Mouse (Mus musculus) heart, postnatal 0 days (tissue): ENCODE results near the gene Sds. TPM values are rescaled to one million over a fixed set of nuclear protein-coding genes. Genes with fewer than 3 reads are reported as not detected.

Source experiments
- ATAC-seq: fragments of 200-750 bp; cut with Nextera tagmentation; 2 replicates; pipeline ENCODE4 v1.8.0; 2017; ENCODE audit warnings: low read depth, moderate number of reproducible peaks, moderate library complexity; ENCODE audit not compliant: insufficient read depth
- DNase-seq: peaks from one replicate; pipeline ENCODE4 v3.0.0-alpha.2; 2016; ENCODE audit warnings: low spot score
- H3K27ac ChIP-seq: fragments of 300-500 bp; sonication (generic); 2 replicates; pipeline ENCODE4 v1.5.1; 2014; ENCODE audit warnings: low read depth, mild to moderate bottlenecking
- H3K27me3 ChIP-seq: fragments of 300-500 bp; sonication (generic); 2 replicates; pipeline ENCODE4 v1.6.1; 2014; ENCODE audit warnings: low read length, mixed read lengths; ENCODE audit not compliant: control insufficient read depth, insufficient read depth
- H3K36me3 ChIP-seq: fragments of 300-500 bp; sonication (generic); replicated peaks from 2 replicates; pipeline ENCODE4 v1.6.1; 2014; ENCODE audit warnings: low read length, mixed read lengths; ENCODE audit not compliant: control insufficient read depth, insufficient read depth
- H3K4me1 ChIP-seq: fragments of 300-500 bp; sonication (generic); 2 replicates; pipeline ENCODE4 v1.6.1; 2014; ENCODE audit warnings: antibody characterized with exemption; ENCODE audit not compliant: control insufficient read depth, insufficient read depth
- H3K4me2 ChIP-seq: fragments of 300-500 bp; sonication (generic); 2 replicates; pipeline ENCODE4 v1.6.1; 2014; ENCODE audit warnings: low read depth, mild to moderate bottlenecking, low read length, moderate library complexity
- H3K4me3 ChIP-seq: fragments of 300-500 bp; sonication (generic); 2 replicates; pipeline ENCODE4 v1.5.1; 2014; ENCODE audit warnings: low read depth, low read length
- H3K9ac ChIP-seq: fragments of 300-500 bp; sonication (generic); replicated peaks from 2 replicates; pipeline ENCODE4 v1.6.1; 2014; ENCODE audit warnings: low read depth, low read length, mixed read lengths
- H3K9me3 ChIP-seq: fragments of 300-500 bp; sonication (generic); replicated peaks from 2 replicates; pipeline ENCODE4 v1.6.1; 2016; ENCODE audit warnings: low read length; ENCODE audit not compliant: control insufficient read depth
- CTCF ChIP-seq: IDR thresholded peaks from 2 replicates; pipeline ENCODE4 v1.5.1; 2016; ENCODE audit warnings: antibody characterized with exemption, control low read depth, low read depth
- EP300 ChIP-seq: IDR thresholded peaks from 2 replicates; pipeline ENCODE4 v1.6.1; 2016; ENCODE audit warnings: antibody characterized with exemption, low read depth
- WGBS: fragments of 180-500 bp; shearing (Covaris S2); extraction: QIAGEN DNeasy Blood & Tissue Kit; methylation state at CpG from one replicate; pipeline ENCODE4 v1.1.7; 2014; 5-methylcytosine and 5-hydroxymethylcytosine counted together
- polyA plus RNA-seq: library from polyadenylated mRNA; unstranded; fragments of >200 nt; fragmentation: Nextera tagmentation; extraction: Ambion mirVana; gene quantifications from 2 replicates; pipeline ENCODE4 v1.2.1, GENCODE M21; 2015
- total RNA-seq: library from RNA; depleted of rRNA; stranded (reverse); fragments of >200 nt; gene quantifications from 2 replicates; pipeline ENCODE4 v1.2.3, GENCODE M21; 2014; ENCODE audit warnings: low replicate concordance; rRNA removed

The Sds gene
- total RNA-seq (not detected in 2 replicates), polyA plus RNA-seq (not detected in 2 replicates)

DNA sequence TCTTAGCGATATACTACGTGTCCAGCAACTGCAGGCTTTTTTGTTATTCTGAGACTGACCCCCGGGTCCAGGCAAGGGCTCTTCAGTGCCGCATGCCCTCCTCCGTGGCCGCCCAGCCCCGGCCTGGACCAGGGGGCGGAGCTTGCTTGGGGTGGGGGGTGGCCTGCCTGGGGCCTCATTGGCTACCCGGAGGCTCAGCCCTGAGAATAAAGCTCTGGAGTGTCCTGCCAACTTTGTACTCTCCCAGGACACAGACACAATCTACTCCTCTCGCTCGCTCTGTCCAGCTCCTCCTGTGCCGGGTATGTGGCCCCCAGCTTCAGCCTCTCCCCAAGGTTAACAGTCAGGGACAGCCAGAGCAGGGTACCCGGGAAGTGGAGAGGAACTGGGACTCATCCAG lies at the start of gene Sds:
Sds (plus strand) TSS at position 231 of the 400 bp plus-strand sequence.
- 0 out of 2 replicates have a peak, but pooled peaks cover 12% of the 10 kb centered on the region for H3K27me3 ChIP-seq
- no peaks in the 10 kb centered on the region for H3K4me1 ChIP-seq
- no peak for DNase-seq
- 7% methylated on average over 13 of the region's 13 CpGs for WGBS
- peak; percentile 40; the same call in 1 of the 2 replicates for ATAC-seq
- H3K9ac ChIP-seq: no peak within 1 kb of the TSS
- no peaks in the 10 kb centered on the region for H3K36me3 ChIP-seq
- TF ChIP-seq CTCF: no peak
- TF ChIP-seq EP300: no peak
- H3K27ac ChIP-seq: no peak within 1 kb of the TSS
- H3K4me2 ChIP-seq: no peak within 1 kb of the TSS
- H3K9me3 ChIP-seq: no peaks in the 10 kb centered on the region
- H3K4me3 ChIP-seq: no peak within 1 kb of the TSS

GRCm38 (mm10) chr5:120426572-120426971 lies 49.8 kb upstream of the Sds start:
- ATAC-seq (no peak), DNase-seq (no peak)
- Histone ChIP-seq H3K27me3 (peaks cover 91% of the 10 kb centered on the region), H3K4me2 (no peak overlapping the region), H3K4me1 (no peaks in the 10 kb centered on the region), H3K36me3 (no peaks in the 10 kb centered on the region), H3K27ac (no peak overlapping the region), H3K9me3 (no peaks in the 10 kb centered on the region), H3K9ac (no peak overlapping the region), H3K4me3 (no peak overlapping the region)
- WGBS: 0% methylated on average over 10 of the region's 10 CpGs
- TF ChIP-seq CTCF (no peak), EP300 (no peak)

GRCm38 (mm10) chr5:120427451-120427938 lies 48.8 kb upstream of the Sds start:
- H3K27me3 ChIP-seq: peaks cover 96% of the 10 kb centered on the region
- TF ChIP-seq EP300 (no peak), CTCF (no peak)
- no peak overlapping the region for H3K27ac ChIP-seq
- H3K4me2 ChIP-seq: no peak overlapping the region
- H3K9me3 ChIP-seq: no peaks in the 10 kb centered on the region
- ATAC-seq (no peak), DNase-seq (no peak)
- no peaks in the 10 kb centered on the region for H3K4me1 ChIP-seq
- no peak overlapping the region for H3K9ac ChIP-seq
- no peak overlapping the region for H3K4me3 ChIP-seq
- H3K36me3 ChIP-seq: no peaks in the 10 kb centered on the region
- WGBS: under 1% methylated on average over 33 of the region's 33 CpGs

DNA sequence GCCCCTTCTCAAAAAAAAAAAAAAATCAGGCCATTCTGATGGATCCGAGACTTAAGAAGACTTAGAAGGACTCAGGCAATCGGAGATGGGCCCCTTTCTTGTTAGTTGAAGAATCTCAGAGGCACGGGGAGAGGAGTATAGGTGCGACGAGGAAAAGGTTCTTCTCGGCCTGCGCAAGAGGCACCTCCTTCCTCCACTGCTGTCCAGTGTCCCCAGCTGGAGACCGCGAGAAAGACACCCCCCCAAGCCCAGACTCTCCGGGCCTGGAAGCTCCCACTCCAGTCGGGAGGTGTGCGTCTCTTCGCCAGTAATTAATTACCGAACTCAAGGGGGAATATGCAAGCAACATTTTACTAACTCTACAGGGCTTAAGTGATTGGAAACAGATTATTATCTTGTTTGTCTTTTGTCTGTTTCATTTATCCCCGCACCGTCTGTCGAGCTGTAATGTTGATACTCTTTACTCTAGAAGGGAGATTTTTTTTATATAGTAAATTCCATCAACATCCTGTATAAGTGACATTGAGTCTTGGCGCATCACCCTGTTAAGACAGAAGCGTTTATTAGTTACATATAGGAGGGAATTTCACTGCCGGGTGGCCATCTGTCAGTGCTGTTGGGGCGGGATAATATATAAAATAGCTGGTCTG lies 48.0 kb upstream of the Sds start:
- Histone ChIP-seq H3K9me3 (no peaks in the 10 kb centered on the region), H3K36me3 (no peaks in the 10 kb centered on the region), H3K9ac (no peak overlapping the region), H3K4me2 (no peak overlapping the region), H3K27ac (no peak overlapping the region), H3K27me3 (peaks cover 97% of the 10 kb centered on the region), H3K4me3 (no peak overlapping the region), H3K4me1 (no peaks in the 10 kb centered on the region)
- ATAC-seq (no peak), DNase-seq (no peak)
- 3% methylated on average over 21 of the region's 21 CpGs for WGBS
- TF ChIP-seq EP300 (no peak), CTCF (no peak)

GRCm38 (mm10) chr5:120428990-120429389 lies 47.3 kb upstream of the Sds start:
- Histone ChIP-seq H3K4me3 (no peak overlapping the region), H3K4me2 (no peak overlapping the region), H3K4me1 (no peaks in the 10 kb centered on the region), H3K27ac (no peak overlapping the region), H3K27me3 (peaks cover 97% of the 10 kb centered on the region), H3K9me3 (no peaks in the 10 kb centered on the region), H3K9ac (no peak overlapping the region), H3K36me3 (no peaks in the 10 kb centered on the region)
- TF ChIP-seq EP300: no peak
- no peak for ATAC-seq
- no peak for DNase-seq
- WGBS: 1% methylated on average over 5 of the region's 6 CpGs

GRCm38 (mm10) chr5:120429692-120430091 lies 46.6 kb upstream of the Sds start:
- Histone ChIP-seq H3K36me3 (no peaks in the 10 kb centered on the region), H3K4me1 (no peaks in the 10 kb centered on the region), H3K4me2 (no peak overlapping the region), H3K4me3 (no peak overlapping the region), H3K27me3 (peaks cover 97% of the 10 kb centered on the region), H3K27ac (no peak overlapping the region), H3K9me3 (no peaks in the 10 kb centered on the region), H3K9ac (no peak overlapping the region)
- ATAC-seq (no peak), DNase-seq (no peak)
- 5% methylated on average over 6 of the region's 6 CpGs for WGBS
- TF ChIP-seq CTCF (no peak), EP300 (no peak)
